Mouse (Mus musculus) adrenal gland, postnatal 36 days (tissue): ENCODE measurements at regions not wholly inside any gene's neighbourhood (a gene's known extent, or its start where the extent isn't known, plus 50 kb on each side); places are given as distances from the start of the nearest gene placed in this dataset.

Experiments used
- DNase-seq, 2 experiments: peaks; one replicate each; pipeline ENCODE4 v3.0.0; 2021; ENCODE audit warnings: mixed read lengths in 1 of 2

DNA sequence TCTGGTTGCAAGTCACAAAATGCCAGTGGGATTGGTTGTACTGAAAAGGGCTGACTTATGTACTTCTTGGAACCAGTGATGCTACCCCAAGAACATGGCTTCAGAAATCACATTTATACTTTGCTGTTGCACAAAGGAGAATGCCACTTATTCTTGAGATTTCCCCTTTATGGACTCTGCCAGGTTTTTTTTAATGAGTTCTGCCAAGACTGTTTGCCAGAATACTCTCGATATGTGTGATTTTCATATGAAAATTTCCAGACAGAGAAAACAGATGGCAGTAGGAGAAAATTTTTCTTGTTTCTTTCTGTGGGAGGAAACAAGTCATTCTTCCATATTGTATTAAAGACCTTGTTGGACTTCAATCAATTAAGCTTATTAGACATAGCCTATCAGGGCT, 281.0 kb upstream of the Tle1 start:
- no peak for DNase-seq

GRCm38 (mm10) chr4:72480535-72480934, 279.8 kb upstream of the Tle1 start:
- no peak for DNase-seq

DNA sequence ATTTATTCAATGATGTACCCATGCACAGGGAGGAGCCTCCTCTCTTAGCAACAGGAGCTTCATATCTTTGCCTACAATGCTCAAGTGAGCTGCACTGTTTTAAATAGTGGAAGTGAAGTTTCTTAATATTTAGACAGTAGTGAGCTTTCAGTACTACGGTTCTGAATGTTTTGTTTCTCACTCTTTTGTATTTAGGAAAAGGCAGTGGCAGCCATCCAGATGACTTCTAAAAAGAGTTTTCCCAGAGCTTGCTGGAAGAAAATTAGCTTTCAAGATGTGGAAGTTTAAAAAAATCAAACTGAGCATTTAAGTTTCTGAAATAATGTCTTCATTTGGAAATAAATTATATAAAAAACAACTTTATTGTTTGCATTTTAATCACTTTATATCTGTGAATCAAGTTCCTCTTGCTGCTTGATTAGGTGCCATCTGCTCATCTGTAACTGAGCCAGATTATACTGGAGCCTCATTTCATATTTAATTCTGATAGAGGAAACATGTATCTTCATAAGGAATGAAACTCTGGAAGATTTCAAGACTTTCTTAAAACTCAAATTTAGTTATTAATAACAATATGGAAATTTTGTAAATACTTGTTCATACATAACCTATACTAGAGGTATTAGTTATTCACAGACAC, 268.6 kb upstream of the Tle1 start:
- DNase-seq = no peak

GRCm38 (mm10) chr4:72444177-72444770, 243.6 kb upstream of the Tle1 start:
- DNase-seq = no peak

- no peak for DNase-seq
Observed at GRCm38 (mm10) chr4:72437367-72437766, 236.6 kb upstream of the Tle1 start.

- DNase-seq = no peak
Observed at GRCm38 (mm10) chr4:72425316-72425715, 224.6 kb upstream of the Tle1 start.

DNA sequence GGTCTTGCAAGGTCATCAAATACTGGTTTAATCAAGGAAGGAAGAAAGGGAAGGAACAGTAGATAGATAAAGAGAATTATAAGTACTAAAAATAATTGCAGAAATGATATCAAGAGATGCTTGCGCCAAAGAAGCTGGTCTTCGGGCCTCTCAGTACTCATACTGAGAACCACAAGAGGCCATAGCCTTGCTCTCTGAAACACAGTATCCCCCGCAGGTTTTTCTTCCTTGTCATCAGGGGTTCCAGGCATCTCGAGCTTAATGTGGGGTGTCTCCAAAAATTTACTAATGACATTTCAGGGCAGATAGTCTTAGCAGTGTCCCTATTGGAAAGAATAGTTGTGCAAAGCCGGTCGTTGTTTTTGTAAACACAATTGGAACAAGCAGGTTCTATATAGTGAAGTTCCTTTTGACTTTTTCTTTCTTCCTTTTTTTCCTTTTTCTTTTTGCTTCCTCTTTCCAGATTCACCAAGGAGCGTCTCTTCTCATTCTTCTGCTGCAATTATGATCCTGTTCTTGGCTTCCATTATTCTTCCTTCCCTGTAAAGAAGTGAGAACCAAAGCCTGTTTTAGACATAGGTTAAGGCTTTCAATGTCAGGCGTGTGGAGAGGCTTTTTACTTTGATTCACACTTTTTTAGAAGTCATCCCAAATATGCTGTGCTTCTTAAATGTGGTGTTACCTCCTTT, 211.5 kb upstream of the Tle1 start:
- DNase-seq = no peak

DNA sequence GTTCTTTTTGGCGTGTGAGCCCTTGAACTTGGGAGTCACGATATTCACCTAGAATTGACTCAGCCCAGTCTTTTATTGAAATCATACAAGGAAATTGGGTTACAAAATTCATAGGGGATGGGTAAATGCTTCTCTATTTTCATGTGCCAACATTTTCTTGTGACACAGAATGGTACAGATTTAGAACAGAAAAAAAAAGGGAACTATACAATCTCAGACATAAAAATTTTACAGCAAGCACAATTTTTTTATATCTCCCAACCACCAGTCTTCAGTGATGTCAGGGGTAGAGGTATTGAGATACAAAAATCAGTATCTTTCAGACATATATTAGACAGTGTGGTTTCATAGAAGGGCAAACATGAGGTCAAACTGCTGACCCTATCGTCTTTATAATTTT, 210.6 kb upstream of the Tle1 start:
- no peak for DNase-seq

GRCm38 (mm10) chr4:72400759-72401158, 200.0 kb upstream of the Tle1 start:
- DNase-seq = no peak

- no peak for DNase-seq
Observed at GRCm38 (mm10) chr4:72391887-72392435, 191.2 kb upstream of the Tle1 start.

DNA sequence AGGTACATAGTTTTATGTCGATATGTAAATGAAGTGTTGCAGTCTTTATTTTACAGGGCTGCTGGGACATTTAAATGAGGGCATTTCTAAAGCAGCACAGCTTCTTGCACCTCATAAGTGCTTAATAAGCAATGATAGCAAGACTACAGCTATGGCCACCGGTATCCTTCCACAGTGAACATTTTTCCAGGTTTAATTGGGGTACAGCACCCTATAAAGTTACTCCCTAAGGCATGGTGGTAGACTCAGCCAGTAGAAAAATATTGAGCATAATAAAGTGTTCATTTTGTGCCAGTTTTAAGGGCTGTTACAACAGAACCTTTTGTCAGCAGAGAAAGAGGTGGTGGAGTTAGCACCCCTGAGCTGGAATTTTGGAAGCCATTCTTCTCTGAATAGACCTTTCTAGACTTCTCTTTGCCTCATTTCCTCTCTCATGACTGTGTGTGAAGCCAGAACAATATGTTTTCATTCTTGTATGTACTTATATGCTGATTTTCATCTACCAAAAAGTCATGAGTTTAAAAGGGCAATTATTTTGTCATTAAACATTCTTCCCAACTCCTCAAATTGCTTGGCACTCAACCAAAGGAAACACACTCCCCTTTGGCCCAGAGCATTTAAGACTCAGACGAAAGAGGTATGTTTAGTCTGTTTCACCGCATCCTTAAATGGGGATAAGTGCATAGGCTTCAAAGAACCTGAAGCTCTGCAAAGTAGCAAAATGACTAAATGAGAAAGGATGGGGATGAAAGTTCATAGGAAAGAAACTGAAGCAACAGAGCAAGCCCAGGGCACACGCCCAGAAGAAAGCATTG, 189.3 kb upstream of the Tle1 start:
- no peak for DNase-seq

GRCm38 (mm10) chr4:72384901-72385264, 184.2 kb upstream of the Tle1 start:
- peak in 1 of 2 experiments; percentile 2 for DNase-seq

DNA sequence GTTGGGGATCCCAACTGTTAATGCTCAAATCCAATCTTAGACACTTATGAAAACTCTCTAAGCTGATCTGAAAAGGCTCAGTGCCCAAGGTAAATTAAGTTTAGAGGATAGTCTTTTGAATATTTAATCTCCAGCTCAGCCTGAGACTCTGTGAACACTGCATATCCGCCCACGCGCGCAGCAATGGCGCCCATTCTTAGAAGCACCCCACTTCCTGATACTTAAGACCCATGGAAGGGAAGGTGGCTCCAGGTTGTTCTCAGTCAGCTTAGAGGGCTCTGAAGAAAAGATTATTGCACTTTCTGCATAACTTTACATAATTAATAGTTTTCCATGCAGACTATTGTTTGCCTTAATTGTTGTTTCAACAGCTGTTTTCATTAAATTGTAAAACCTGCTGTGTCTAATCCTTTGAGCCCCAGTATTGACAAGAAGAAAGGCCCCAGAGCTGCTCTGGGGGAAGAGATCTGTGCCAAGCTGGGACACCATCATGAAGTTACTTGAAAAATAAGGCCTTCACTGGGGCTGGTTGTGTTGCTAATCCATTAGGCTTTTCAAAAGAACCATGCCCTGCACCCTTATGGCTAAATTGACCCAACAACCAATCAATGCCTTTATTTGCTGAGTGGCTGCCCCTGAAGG, 183.7 kb upstream of the Tle1 start:
- DNase-seq = no peak

- no peak for DNase-seq
Observed at GRCm38 (mm10) chr4:72383729-72384128, 183.0 kb upstream of the Tle1 start.

- no peak for DNase-seq
Observed at GRCm38 (mm10) chr4:72382517-72383147, 181.9 kb upstream of the Tle1 start.

DNA sequence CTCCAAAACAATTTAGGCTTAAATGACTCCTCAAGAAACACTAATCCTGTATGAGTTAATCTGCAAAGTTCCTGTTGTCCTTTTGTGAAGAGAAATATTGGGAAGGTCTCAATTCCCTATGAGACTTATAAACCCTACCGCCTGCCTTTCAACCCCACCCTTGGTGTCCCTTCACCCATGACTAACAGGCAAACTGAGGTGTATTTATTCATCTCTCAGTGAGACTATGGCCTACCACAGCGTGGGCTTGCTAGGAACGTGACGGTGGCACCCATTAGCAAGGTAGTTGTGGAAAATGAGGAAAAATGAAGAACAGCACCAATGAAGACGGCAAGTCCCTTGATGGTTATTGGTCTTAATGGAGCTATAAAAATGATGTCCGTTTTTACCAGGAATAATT, 181.0 kb upstream of the Tle1 start:
- DNase-seq = no peak

DNA sequence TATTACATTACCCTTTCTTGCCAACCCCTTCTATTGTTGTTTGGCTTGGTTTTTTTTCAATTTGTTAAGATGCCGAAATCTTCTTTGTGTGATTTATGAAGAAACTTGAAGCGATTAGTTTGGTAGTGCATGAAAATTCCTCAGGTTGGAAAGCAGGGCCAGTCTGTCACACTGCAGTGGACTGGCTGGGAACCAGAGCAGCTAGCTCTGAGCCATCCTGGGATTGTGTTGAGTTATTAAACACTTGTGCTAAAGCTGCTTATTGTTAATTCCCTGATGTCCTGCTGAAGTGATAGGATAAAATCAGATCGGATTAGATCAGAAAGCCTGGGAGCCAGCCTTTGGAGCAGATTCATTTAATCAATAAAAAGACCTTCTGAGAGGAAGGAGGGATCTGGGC, 180.4 kb upstream of the Tle1 start:
- DNase-seq = no peak

- peak in 1 of 2 experiments; percentile 7 for DNase-seq
Observed at GRCm38 (mm10) chr4:72379515-72379914, 178.8 kb upstream of the Tle1 start.

GRCm38 (mm10) chr4:72379011-72379410, 178.3 kb upstream of the Tle1 start:
- peak in 1 of 2 experiments; percentile 12 for DNase-seq

GRCm38 (mm10) chr4:72377520-72377919, 176.8 kb upstream of the Tle1 start:
- DNase-seq = no peak

- DNase-seq = no peak
Observed at GRCm38 (mm10) chr4:72351985-72352384, 151.3 kb upstream of the Tle1 start.

DNA sequence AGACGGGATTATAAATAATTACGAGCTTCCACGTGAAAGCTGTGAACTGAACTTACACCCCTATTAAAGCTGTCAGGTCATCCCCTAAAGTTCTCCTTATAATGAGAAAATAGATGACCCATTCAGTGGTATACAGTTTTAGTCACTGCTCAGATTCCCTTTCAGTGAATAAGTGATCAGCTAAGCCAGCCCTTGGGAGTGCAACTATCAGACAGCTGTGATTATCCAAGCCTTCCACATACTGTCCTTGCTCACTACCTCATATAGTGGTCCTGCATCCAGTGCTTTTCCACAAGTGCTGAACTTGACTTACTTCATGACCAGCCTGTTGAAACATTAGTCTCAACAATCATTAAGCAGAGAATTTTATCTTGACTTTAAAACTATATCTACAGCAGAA, 131.2 kb upstream of the Tle1 start:
- no peak for DNase-seq
